Mouse (Mus musculus) MEL (cell line): ENCODE results near the gene Stx2. TPM values are rescaled to one million over a fixed set of nuclear protein-coding genes. Genes with fewer than 3 reads are reported as not detected.

Source experiments
- DNase-seq: peaks from one replicate; pipeline ENCODE4 v3.0.0; 2011; ENCODE audit warnings: low read depth, low spot score
- H3K27ac ChIP-seq: 2 replicates; pipeline ENCODE4 v1.5.1; 2012; ENCODE audit warnings: low read depth, mild to moderate bottlenecking, control low read depth, low read length, moderate library complexity; ENCODE audit not compliant: control insufficient read depth
- H3K27me3 ChIP-seq, 2 experiments: fragments of 150-350 bp in 1 of 2; sonication (generic) in 1 of 2; 2 replicates each; pipeline ENCODE4 v1.6.1; 2012; ENCODE audit warnings: low read length in 2 of 2, mild to moderate bottlenecking in 2 of 2, improper control_type of control experiment in 1 of 2, moderate library complexity in 1 of 2; ENCODE audit not compliant: insufficient read depth in 2 of 2, control insufficient read depth in 1 of 2
- H3K36me3 ChIP-seq, 2 experiments: 2 replicates each; pipeline ENCODE4 v1.6.1; 2012 to 2014; ENCODE audit warnings: low read length in 2 of 2, improper control_type of control experiment in 1 of 2, inconsistent platforms in 1 of 2, mild to moderate bottlenecking in 1 of 2; ENCODE audit not compliant: insufficient read depth in 2 of 2, control insufficient read depth in 1 of 2
- H3K4me1 ChIP-seq, 2 experiments: fragments of 150-350 bp in 1 of 2; sonication (generic) in 1 of 2; 2 replicates each; pipeline ENCODE4 v1.6.1; 2012; ENCODE audit warnings: low read length in 2 of 2, improper control_type of control experiment in 1 of 2, mild to moderate bottlenecking in 1 of 2; ENCODE audit not compliant: insufficient read depth in 2 of 2, control insufficient read depth in 1 of 2
- H3K4me3 ChIP-seq, 2 experiments: fragments of 150-350 bp in 1 of 2; sonication (generic) in 1 of 2; 2 replicates each; pipeline ENCODE4 v1.5.1; 2012; ENCODE audit warnings: low read depth in 2 of 2, low read length in 2 of 2, mild to moderate bottlenecking in 2 of 2, moderate library complexity in 2 of 2, control low read depth in 1 of 2, improper control_type of control experiment in 1 of 2; ENCODE audit not compliant: control insufficient read depth in 1 of 2, insufficient read depth in 1 of 2
- H3K79me2 ChIP-seq: 2 replicates; pipeline ENCODE4 v1.6.1; 2012; ENCODE audit warnings: mild to moderate bottlenecking, low read length, moderate library complexity; ENCODE audit not compliant: control insufficient read depth, poor library complexity, insufficient read depth
- H3K9ac ChIP-seq: 2 replicates; pipeline ENCODE4 v1.6.1; 2012; ENCODE audit warnings: low read depth, mild to moderate bottlenecking, control low read depth, low read length, moderate library complexity; ENCODE audit not compliant: control insufficient read depth, poor library complexity, severe bottlenecking
- H3K9me3 ChIP-seq: fragments of 150-350 bp; sonication (generic); replicated peaks from 2 replicates; pipeline ENCODE4 v1.6.1; 2012; ENCODE audit warnings: mild to moderate bottlenecking, low read length, improper control_type of control experiment, moderate library complexity; ENCODE audit not compliant: insufficient read depth
- BHLHE40 ChIP-seq: IDR thresholded peaks from 2 replicates; pipeline ENCODE4 v1.6.1; 2012; ENCODE audit warnings: low read depth, mild to moderate bottlenecking, inconsistent platforms, low read length, improper control_type of control experiment, borderline replicate concordance
- CTCF ChIP-seq, 3 experiments: IDR thresholded peaks in 2 of 3; conservative IDR thresholded peaks in 1 of 3; 2 replicates each; pipeline ENCODE4 v1.5.1; 2011 to 2012; ENCODE audit warnings: low read length in 3 of 3, low read depth in 2 of 3, mild to moderate bottlenecking in 2 of 3, improper control_type of control experiment in 1 of 3, inconsistent platforms in 1 of 3, mixed read lengths in 1 of 3, moderate library complexity in 1 of 3; ENCODE audit not compliant: control insufficient read depth in 1 of 3, insufficient read depth in 1 of 3, poor library complexity in 1 of 3, severe bottlenecking in 1 of 3
- E2F4 ChIP-seq: IDR thresholded peaks from 2 replicates; pipeline ENCODE4 v1.6.1; 2011; ENCODE audit warnings: low read depth, low read length, improper control_type of control experiment, borderline replicate concordance
- ELF1 ChIP-seq: IDR thresholded peaks from 2 replicates; pipeline ENCODE4 v1.6.1; 2014; ENCODE audit warnings: low read depth, mild to moderate bottlenecking, inconsistent platforms, low read length, improper control_type of control experiment, moderate library complexity
- EP300 ChIP-seq, 2 experiments: IDR thresholded peaks; 2 replicates each; pipeline ENCODE4 v1.6.1; 2011; ENCODE audit warnings: improper control_type of control experiment in 2 of 2, low read length in 2 of 2, low read depth in 1 of 2, mild to moderate bottlenecking in 1 of 2
- KAT2A ChIP-seq: conservative IDR thresholded peaks from 2 replicates; pipeline ENCODE4 v1.6.1; 2012; ENCODE audit warnings: low read depth, low read length, improper control_type of control experiment, inconsistent platforms
- MAZ ChIP-seq: IDR thresholded peaks from 2 replicates; pipeline ENCODE4 v1.6.1; 2012; ENCODE audit warnings: low read depth, mild to moderate bottlenecking, inconsistent platforms, low read length, improper control_type of control experiment
- MEF2A ChIP-seq: IDR thresholded peaks from 2 replicates; pipeline ENCODE4 v1.6.1; 2014; ENCODE audit warnings: low read depth, mild to moderate bottlenecking, inconsistent platforms, low read length, improper control_type of control experiment; ENCODE audit not compliant: poor library complexity, insufficient replicate concordance, severe bottlenecking; ENCODE audit errors: extremely low read depth
- MXI1 ChIP-seq: IDR thresholded peaks from 2 replicates; pipeline ENCODE4 v1.6.1; 2011; ENCODE audit warnings: mild to moderate bottlenecking, low read depth, low read length, improper control_type of control experiment
- MYC ChIP-seq: IDR thresholded peaks from 2 replicates; pipeline ENCODE4 v1.6.1; 2011; ENCODE audit warnings: low read depth, mild to moderate bottlenecking, low read length, improper control_type of control experiment, moderate library complexity
- NELFE ChIP-seq: IDR thresholded peaks from 2 replicates; pipeline ENCODE4 v1.6.1; 2011; ENCODE audit warnings: low read depth, low read length, improper control_type of control experiment
- POLR2A ChIP-seq, 2 experiments: IDR thresholded peaks; 2 replicates each; pipeline ENCODE4 v1.6.1; 2011 to 2012; ENCODE audit warnings: low read length in 2 of 2, mild to moderate bottlenecking in 2 of 2, control low read depth in 1 of 2, improper control_type of control experiment in 1 of 2, low read depth in 1 of 2, moderate library complexity in 1 of 2; ENCODE audit not compliant: control insufficient read depth in 1 of 2, insufficient read depth in 1 of 2, poor library complexity in 1 of 2
- POLR2AphosphoS5 ChIP-seq: IDR thresholded peaks from 2 replicates; pipeline ENCODE4 v1.6.1; 2012; ENCODE audit warnings: low read depth, borderline replicate concordance, mild to moderate bottlenecking, inconsistent platforms, low read length, moderate library complexity, mixed read lengths
- RAD21 ChIP-seq: IDR thresholded peaks from 2 replicates; pipeline ENCODE4 v1.6.1; 2011; ENCODE audit warnings: mild to moderate bottlenecking, low read depth, low read length, improper control_type of control experiment
- SMC3 ChIP-seq: IDR thresholded peaks from 2 replicates; pipeline ENCODE4 v1.6.1; 2011; ENCODE audit warnings: low read depth, low read length, improper control_type of control experiment
- TAL1 ChIP-seq: IDR thresholded peaks from 2 replicates; pipeline ENCODE4 v1.6.1; 2012; ENCODE audit warnings: mild to moderate bottlenecking, inconsistent platforms, low read length, moderate library complexity, mixed read lengths
- USF1 ChIP-seq: IDR thresholded peaks from 2 replicates; pipeline ENCODE4 v1.6.1; 2014; ENCODE audit warnings: low read depth, mild to moderate bottlenecking, inconsistent platforms, low read length, improper control_type of control experiment, moderate library complexity
- ZNF384 ChIP-seq: IDR thresholded peaks from 2 replicates; pipeline ENCODE4 v1.6.1; 2012; ENCODE audit warnings: low read depth, mild to moderate bottlenecking, inconsistent platforms, low read length, improper control_type of control experiment
- polyA plus RNA-seq, 2 experiments: library from polyadenylated mRNA; stranded (reverse) in 1 of 2; unstranded in 1 of 2; fragments of >175 nt in 1 of 2; fragments of >200 nt in 1 of 2; gene quantifications; 2 replicates each; pipeline versions ENCODE4 v1.2.1 to v1.2.4; 2012; ENCODE audit warnings: low replicate concordance in 2 of 2, low read depth in 1 of 2; ENCODE audit not compliant: insufficient read length in 2 of 2, insufficient read depth in 1 of 2, missing spikeins in 1 of 2
- total RNA-seq: library from RNA; depleted of rRNA; stranded (reverse); fragments of 300-350 nt; gene quantifications from 2 replicates; pipeline ENCODE4 v1.2.3, GENCODE M21; 2012

Gene Stx2
- total and polyA plus RNA-seq, 3 experiments = 84.8 to 97.1 TPM; not detected in 1

GRCm38 (mm10) chr5:128976266-128976665, 32.1 kb downstream of the Stx2 start:
- Histone ChIP-seq H3K4me3 (no peak overlapping the region), H3K9me3 (no peaks in the 10 kb centered on the region), H3K27ac (no peak overlapping the region), H3K9ac (no peak overlapping the region), H3K27me3 (no peaks in the 10 kb centered on the region), H3K4me1 (no peaks in the 10 kb centered on the region), H3K36me3 (no peaks in the 10 kb centered on the region), H3K79me2 (no peaks in the 10 kb centered on the region)
- TF ChIP-seq BHLHE40 (no peak), CTCF (IDR thresholded peaks at IDR 0.05 in 2 of 3, conservative IDR thresholded peaks at IDR 0.05 in 1 of 3; ENCODE audit: control insufficient read depth in 1 of 3, insufficient read depth in 1 of 3, low read depth in 2 of 3, low read length in 3 of 3, poor library complexity in 1 of 3, severe bottlenecking in 1 of 3) (peak; percentile 51 to 71 (median 57)), SMC3 (0 out of 2 replicates have a peak, but pooled peaks have one; percentile 30), MAZ (no peak), MXI1 (no peak), NELFE (no peak), E2F4 (no peak), MYC (no peak), ELF1 (no peak), KAT2A (no peak)
- DNase-seq = peak; percentile 32

DNA sequence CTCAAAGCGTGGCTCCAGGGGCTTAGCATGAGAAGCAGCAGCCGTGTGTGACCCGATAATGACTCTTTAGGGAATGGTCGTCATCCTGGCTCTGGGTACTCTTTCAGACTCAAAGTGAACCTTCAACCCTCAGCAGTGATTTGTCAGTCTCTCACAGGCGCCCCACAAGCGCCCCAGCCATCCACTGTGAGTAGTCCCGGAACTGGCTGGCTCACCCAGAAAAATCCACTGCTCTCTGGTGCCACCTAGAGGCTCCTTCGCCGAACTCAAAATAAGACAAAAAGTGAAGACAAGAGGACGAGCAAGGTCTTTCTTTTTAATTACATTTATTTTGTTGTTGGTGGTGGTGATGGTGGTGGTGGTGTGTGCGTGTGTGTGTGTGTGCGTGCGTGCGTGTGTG, 37.1 kb downstream of the Stx2 start:
- H3K9ac ChIP-seq = no peak overlapping the region
- peak; percentile 67 for DNase-seq
- H3K4me1 ChIP-seq = no peaks in the 10 kb centered on the region
- no peak overlapping the region for H3K4me3 ChIP-seq
- H3K79me2 ChIP-seq = no peaks in the 10 kb centered on the region
- no peaks in the 10 kb centered on the region for H3K36me3 ChIP-seq
- TF ChIP-seq ELF1 (no peak), TAL1 (no peak), CTCF (IDR thresholded peaks at IDR 0.05 in 2 of 3, conservative IDR thresholded peaks at IDR 0.05 in 1 of 3; ENCODE audit: control insufficient read depth in 1 of 3, insufficient read depth in 1 of 3, low read depth in 2 of 3, low read length in 3 of 3, poor library complexity in 1 of 3, severe bottlenecking in 1 of 3) (peak; percentile 60 to 76 (median 71)), SMC3 (peak; percentile 38; the same call in 1 of the 2 replicates), RAD21 (peak; percentile 54)
- H3K27ac ChIP-seq = no peak overlapping the region
- no peaks in the 10 kb centered on the region for H3K9me3 ChIP-seq
- no peaks in the 10 kb centered on the region for H3K27me3 ChIP-seq

DNA sequence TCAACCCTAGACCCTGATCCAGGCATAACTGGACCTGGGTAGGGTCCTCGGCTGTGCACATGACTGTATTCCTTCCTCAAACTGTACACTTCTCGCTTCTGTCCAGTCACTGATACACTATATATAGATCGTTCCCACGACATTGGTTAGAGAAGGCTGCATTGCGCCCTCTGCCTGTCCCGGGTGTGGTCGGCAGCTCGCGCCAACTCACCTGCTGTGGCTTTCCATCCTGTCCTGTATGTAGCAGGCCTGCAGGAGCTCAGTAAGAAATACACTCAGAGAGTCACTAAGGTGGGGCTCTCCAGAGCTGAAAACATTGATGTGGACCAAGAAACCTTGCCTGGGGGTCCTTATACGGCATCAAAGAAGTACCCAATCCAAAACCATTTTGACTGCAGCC, 37.5 kb downstream of the Stx2 start:
- Histone ChIP-seq H3K9me3 (no peaks in the 10 kb centered on the region), H3K4me1 (no peaks in the 10 kb centered on the region), H3K27ac (no peak overlapping the region), H3K4me3 (no peak overlapping the region), H3K9ac (no peak overlapping the region), H3K79me2 (no peaks in the 10 kb centered on the region), H3K27me3 (no peaks in the 10 kb centered on the region), H3K36me3 (no peaks in the 10 kb centered on the region)
- no peak for DNase-seq
- TF ChIP-seq MEF2A (no peak), MYC (no peak), RAD21 (no peak), USF1 (no peak), ZNF384 (no peak), POLR2AphosphoS5 (no peak), MAZ (no peak), EP300 (IDR thresholded peaks at IDR 0.05; ENCODE audit: low read depth in 1 of 2, low read length in 2 of 2) (no peak), POLR2A (IDR thresholded peaks at IDR 0.05; ENCODE audit: control insufficient read depth in 1 of 2, insufficient read depth in 1 of 2, low read depth in 1 of 2, low read length in 2 of 2, poor library complexity in 1 of 2) (no peak)
